Mouse (Mus musculus): ENCODE measurements around the gene Traf2. TPM values are rescaled to one million over a fixed set of nuclear protein-coding genes. Genes with fewer than 3 reads are reported as not detected.

Traf2 gene
- polyA plus RNA-seq (2014; fragmentation: Nextera tagmentation; extraction: Ambion mirVana), result 37.2 and 40.1 TPM in 2 replicates

DNA sequence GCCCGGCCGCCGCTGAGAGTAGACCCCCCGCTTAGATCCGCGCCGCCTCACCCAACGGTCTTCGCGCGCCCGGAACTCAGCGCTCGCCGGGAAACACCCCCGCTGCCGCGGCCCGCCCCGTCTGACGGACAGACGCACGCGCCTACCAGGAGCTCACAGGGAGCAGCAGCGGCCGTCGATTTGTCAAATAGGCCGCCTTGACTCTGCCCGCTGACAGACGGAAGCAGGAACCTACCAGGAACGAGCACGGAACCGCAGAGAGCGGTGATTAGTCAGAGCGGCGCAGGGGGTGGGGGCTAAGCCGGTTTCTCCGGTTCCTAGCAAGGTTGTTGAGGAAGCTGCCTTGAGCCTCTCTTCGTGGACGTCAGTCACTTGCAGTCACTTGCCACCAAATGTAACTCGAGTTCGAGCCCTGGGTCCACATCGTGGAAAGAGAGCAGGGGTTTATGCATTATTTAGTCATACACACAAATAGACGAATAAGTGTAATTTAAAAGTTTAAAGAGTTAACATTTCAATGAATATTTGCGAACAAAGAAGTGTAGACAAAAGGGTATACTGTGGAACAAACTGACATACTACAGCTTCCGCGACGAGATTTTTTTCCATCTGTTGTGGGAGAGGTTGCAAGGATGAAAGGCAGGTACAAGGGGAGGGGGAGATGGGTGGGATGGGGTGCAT, at the start of gene Traf2:
TSS of gene Traf2 (minus strand) at position 130 of the 681 bp plus-strand sequence.
- Histone ChIP-seq H3K9ac (ENCODE audit: low read length) (peak within 1 kb of the TSS; percentile 83), H3K4me1 (replicated peaks; ENCODE audit: control insufficient read depth, insufficient read depth, low read length) (peaks cover 4% of the 10 kb centered on the region), H3K27me3 (ENCODE audit: control insufficient read depth, insufficient read depth, low read length) (no peaks in the 10 kb centered on the region), H3K36me3 (ENCODE audit: control insufficient read depth, insufficient read depth, low read length) (no peaks in the 10 kb centered on the region), H3K9me3 (ENCODE audit: control insufficient read depth, low read length) (no peaks in the 10 kb centered on the region), H3K4me3 (ENCODE audit: low read depth, low read length) (peak within 1 kb of the TSS; percentile 72), H3K27ac (ENCODE audit: low read depth, low read length) (0 out of 2 replicates have a peak within 1 kb of the TSS, but pooled peaks have one; percentile 18), H3K4me2 (ENCODE audit: low read depth, low read length, severe bottlenecking) (peak within 1 kb of the TSS; percentile 57)
- 2% methylated on average over 48 of the region's 48 CpGs for WGBS
- DNase-seq (ENCODE audit: low spot score) (peak; percentile 99), ATAC-seq (replicated peaks; ENCODE audit: low FRiP score) (peak; percentile 99)

DNA sequence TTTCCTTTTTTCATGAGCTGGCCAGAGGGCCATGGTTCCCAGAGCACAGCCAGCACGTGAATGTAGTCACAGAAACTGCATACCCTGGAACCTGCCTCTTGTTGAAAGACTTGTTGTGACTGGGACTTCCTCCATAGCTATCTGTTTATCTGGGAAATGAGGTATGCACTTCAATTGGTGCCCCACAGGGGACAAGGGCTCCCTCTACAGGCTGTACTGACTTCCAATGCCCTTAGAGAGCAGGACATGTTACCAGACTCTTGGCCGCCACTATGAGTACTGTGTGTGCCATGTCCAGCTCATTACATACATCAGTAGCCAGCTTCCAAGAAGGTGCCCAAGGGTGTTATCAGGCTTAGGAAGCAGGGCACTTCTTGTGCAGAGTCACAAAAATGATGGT, 45.1 kb upstream of the Traf2 start:
- 83% methylated on average over 2 of the region's 2 CpGs for WGBS
- no peak for DNase-seq (ENCODE audit: low spot score)
- Histone ChIP-seq H3K4me1 (replicated peaks; ENCODE audit: control insufficient read depth, insufficient read depth, low read length) (no peaks in the 10 kb centered on the region), H3K27me3 (ENCODE audit: control insufficient read depth, insufficient read depth, low read length) (no peaks in the 10 kb centered on the region), H3K9me3 (ENCODE audit: control insufficient read depth, low read length) (no peaks in the 10 kb centered on the region), H3K9ac (ENCODE audit: low read length) (no peak overlapping the region), H3K4me2 (ENCODE audit: low read depth, low read length, severe bottlenecking) (no peak overlapping the region), H3K4me3 (ENCODE audit: low read depth, low read length) (no peak overlapping the region), H3K27ac (ENCODE audit: low read depth, low read length) (no peak overlapping the region), H3K36me3 (ENCODE audit: control insufficient read depth, insufficient read depth, low read length) (peaks cover 18% of the 10 kb centered on the region)
- ATAC-seq (replicated peaks; ENCODE audit: low FRiP score), result no peak

DNA sequence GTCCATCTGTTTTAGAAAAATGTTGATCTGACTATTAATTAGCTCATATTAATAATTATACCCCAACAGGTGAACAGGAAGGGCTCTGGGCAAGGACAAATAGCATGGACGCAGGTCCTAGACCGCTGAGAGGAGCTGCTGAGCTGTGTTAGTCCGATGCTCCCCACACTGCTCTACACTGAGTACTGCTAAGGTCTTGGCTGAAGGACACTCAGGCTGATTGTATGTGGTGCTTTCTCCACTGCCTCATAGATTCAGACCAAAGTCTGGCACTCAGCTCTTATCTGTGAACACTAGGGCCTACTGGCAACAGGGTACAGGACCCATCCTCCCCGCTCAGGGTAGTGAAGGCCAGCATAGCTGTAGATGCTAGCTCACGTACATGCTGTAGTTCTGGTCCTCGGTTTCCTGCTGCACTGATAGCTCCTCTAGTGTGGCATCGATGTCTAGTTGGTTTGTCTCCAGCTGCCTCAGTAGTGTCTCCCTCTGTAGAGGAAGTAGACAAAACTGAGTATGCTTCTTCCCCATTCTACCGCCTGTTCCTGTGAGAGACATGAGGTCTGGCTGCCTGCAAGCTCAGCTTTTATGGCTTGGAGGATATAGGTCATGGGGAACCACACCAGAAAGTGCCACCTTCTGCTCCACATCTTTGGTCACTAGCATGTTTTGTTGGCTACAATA, 41.6 kb upstream of the Traf2 start:
- Histone ChIP-seq H3K36me3 (ENCODE audit: control insufficient read depth, insufficient read depth, low read length) (peaks cover 10% of the 10 kb centered on the region), H3K4me2 (ENCODE audit: low read depth, low read length, severe bottlenecking) (no peak overlapping the region), H3K4me1 (replicated peaks; ENCODE audit: control insufficient read depth, insufficient read depth, low read length) (no peaks in the 10 kb centered on the region), H3K4me3 (ENCODE audit: low read depth, low read length) (no peak overlapping the region), H3K9me3 (ENCODE audit: control insufficient read depth, low read length) (no peaks in the 10 kb centered on the region), H3K27me3 (ENCODE audit: control insufficient read depth, insufficient read depth, low read length) (no peaks in the 10 kb centered on the region), H3K9ac (ENCODE audit: low read length) (no peak overlapping the region), H3K27ac (ENCODE audit: low read depth, low read length) (no peak overlapping the region)
- 93% methylated on average over 8 of the region's 8 CpGs for WGBS
- DNase-seq (ENCODE audit: low spot score) (no peak), ATAC-seq (replicated peaks; ENCODE audit: low FRiP score) (no peak)

DNA sequence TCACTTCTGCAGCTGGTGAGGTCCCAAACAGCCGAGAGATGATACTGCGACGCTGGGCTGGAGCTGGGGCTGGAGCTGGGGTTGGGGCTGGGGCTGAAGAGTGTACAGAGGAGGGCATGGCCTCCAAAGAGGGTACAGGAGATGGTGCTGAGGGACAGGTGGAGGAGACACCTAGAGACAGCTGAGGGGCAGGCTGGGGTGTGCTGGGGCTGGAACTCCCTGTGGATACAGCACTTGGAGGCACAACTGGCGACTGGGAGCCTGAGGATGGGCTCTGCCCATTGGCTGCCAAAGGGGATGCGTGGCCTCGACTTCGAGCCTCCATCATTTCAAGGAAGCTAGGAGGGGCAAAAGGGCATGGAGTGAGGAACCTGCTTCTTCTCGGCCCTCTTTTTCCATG, 40.5 kb upstream of the Traf2 start:
- H3K27ac ChIP-seq (ENCODE audit: low read depth, low read length), result no peak overlapping the region
- ATAC-seq (replicated peaks; ENCODE audit: low FRiP score) (no peak), DNase-seq (ENCODE audit: low spot score) (no peak)
- H3K4me2 ChIP-seq (ENCODE audit: low read depth, low read length, severe bottlenecking), result no peak overlapping the region
- H3K4me1 ChIP-seq (replicated peaks; ENCODE audit: control insufficient read depth, insufficient read depth, low read length), result no peaks in the 10 kb centered on the region
- H3K36me3 ChIP-seq (ENCODE audit: control insufficient read depth, insufficient read depth, low read length), result peaks cover 4% of the 10 kb centered on the region
- H3K9me3 ChIP-seq (ENCODE audit: control insufficient read depth, low read length), result no peaks in the 10 kb centered on the region
- H3K9ac ChIP-seq (ENCODE audit: low read length), result no peak overlapping the region
- no peaks in the 10 kb centered on the region for H3K27me3 ChIP-seq (ENCODE audit: control insufficient read depth, insufficient read depth, low read length)
- H3K4me3 ChIP-seq (ENCODE audit: low read depth, low read length), result no peak overlapping the region
- WGBS, result 91% methylated on average over 8 of the region's 8 CpGs

DNA sequence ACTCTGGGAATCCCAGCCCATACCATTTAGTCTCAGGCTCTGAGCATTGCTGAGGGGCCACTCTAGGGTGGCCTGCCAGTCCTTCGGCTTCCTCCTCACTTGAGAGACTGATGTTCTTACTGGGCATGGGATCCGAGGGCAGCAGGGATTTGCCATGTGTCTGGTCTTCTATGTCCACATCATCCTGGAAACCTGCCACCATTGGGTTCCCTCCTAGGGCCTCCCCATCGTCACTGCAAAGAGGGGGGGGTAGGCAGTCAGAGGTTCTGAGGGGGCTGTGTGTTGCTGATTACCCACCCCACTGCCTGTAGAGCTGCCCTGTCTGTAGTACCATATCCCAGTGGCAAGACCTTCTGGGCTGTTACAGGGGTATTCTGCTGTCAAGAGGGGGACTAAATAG, 38.9 kb upstream of the Traf2 start:
- ATAC-seq (replicated peaks; ENCODE audit: low FRiP score), result no peak
- H3K27me3 ChIP-seq (ENCODE audit: control insufficient read depth, insufficient read depth, low read length), result peaks cover 8% of the 10 kb centered on the region
- no peak overlapping the region for H3K9ac ChIP-seq (ENCODE audit: low read length)
- H3K4me1 ChIP-seq (replicated peaks; ENCODE audit: control insufficient read depth, insufficient read depth, low read length), result peaks cover 4% of the 10 kb centered on the region; the same call in 1 of the 2 replicates
- H3K4me3 ChIP-seq (ENCODE audit: low read depth, low read length), result no peak overlapping the region
- H3K27ac ChIP-seq (ENCODE audit: low read depth, low read length), result no peak overlapping the region
- no peak overlapping the region for H3K4me2 ChIP-seq (ENCODE audit: low read depth, low read length, severe bottlenecking)
- peaks cover 2% of the 10 kb centered on the region; the same call in 1 of the 2 replicates for H3K36me3 ChIP-seq (ENCODE audit: control insufficient read depth, insufficient read depth, low read length)
- WGBS, result 90% methylated on average over 3 of the region's 3 CpGs
- no peak for DNase-seq (ENCODE audit: low spot score)
- H3K9me3 ChIP-seq (ENCODE audit: control insufficient read depth, low read length), result no peaks in the 10 kb centered on the region

DNA sequence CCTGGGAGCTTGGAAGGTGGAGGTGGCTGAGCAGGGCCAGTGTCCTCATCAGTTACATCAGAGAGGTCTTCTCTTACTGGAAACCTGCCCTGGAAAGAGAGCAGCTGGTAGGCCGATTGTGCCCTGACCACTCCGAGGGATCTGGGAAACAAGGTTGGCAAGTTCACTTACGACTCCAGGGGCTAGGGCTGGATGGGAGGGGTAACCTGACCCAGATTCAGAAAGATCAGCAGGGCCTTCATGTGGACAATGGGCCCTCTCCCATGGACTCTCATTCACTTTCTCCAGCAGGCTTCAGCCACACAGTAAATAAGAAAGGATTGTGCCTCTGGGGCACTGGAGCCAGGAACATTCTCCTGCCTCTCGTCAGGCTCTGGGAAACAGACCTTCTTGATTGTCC, 38.1 kb upstream of the Traf2 start:
- no peak for ATAC-seq (replicated peaks; ENCODE audit: low FRiP score)
- peaks cover 2% of the 10 kb centered on the region; the same call in 1 of the 2 replicates for H3K36me3 ChIP-seq (ENCODE audit: control insufficient read depth, insufficient read depth, low read length)
- peaks cover 4% of the 10 kb centered on the region; the same call in 1 of the 2 replicates for H3K4me1 ChIP-seq (replicated peaks; ENCODE audit: control insufficient read depth, insufficient read depth, low read length)
- H3K4me2 ChIP-seq (ENCODE audit: low read depth, low read length, severe bottlenecking), result no peak overlapping the region
- WGBS, result 82% methylated on average over 4 of the region's 4 CpGs
- no peaks in the 10 kb centered on the region for H3K9me3 ChIP-seq (ENCODE audit: control insufficient read depth, low read length)
- DNase-seq (ENCODE audit: low spot score), result no peak
- no peak overlapping the region for H3K4me3 ChIP-seq (ENCODE audit: low read depth, low read length)
- H3K27ac ChIP-seq (ENCODE audit: low read depth, low read length), result no peak overlapping the region
- no peak overlapping the region for H3K9ac ChIP-seq (ENCODE audit: low read length)
- H3K27me3 ChIP-seq (ENCODE audit: control insufficient read depth, insufficient read depth, low read length), result peaks cover 16% of the 10 kb centered on the region

DNA sequence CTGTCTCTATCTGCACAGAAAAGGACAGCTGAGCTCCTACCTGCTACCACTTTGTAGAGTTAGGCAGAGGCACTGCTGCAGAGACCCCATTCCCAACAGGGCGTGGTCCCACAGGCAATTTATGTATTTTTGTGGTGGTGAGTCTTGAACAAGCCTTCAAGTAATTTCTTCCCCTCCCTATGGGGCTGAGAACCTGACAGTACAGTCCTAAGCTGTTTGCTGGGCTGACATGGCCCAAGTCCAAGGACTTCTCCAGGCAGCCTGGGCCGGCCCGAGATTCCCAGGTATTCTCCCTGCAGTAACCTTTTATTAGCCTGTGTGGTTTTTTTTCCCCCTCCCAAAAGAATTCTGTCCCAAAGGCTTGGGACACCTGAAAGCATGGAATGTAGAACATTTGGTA, 37.4 kb upstream of the Traf2 start:
- Histone ChIP-seq H3K4me1 (replicated peaks; ENCODE audit: control insufficient read depth, insufficient read depth, low read length) (peaks cover 8% of the 10 kb centered on the region; the same call in 1 of the 2 replicates), H3K36me3 (ENCODE audit: control insufficient read depth, insufficient read depth, low read length) (peaks cover 2% of the 10 kb centered on the region; the same call in 1 of the 2 replicates), H3K4me2 (ENCODE audit: low read depth, low read length, severe bottlenecking) (no peak overlapping the region), H3K27ac (ENCODE audit: low read depth, low read length) (no peak overlapping the region), H3K9ac (ENCODE audit: low read length) (no peak overlapping the region), H3K4me3 (ENCODE audit: low read depth, low read length) (no peak overlapping the region), H3K27me3 (ENCODE audit: control insufficient read depth, insufficient read depth, low read length) (peaks cover 23% of the 10 kb centered on the region), H3K9me3 (ENCODE audit: control insufficient read depth, low read length) (no peaks in the 10 kb centered on the region)
- DNase-seq (ENCODE audit: low spot score) (no peak), ATAC-seq (replicated peaks; ENCODE audit: low FRiP score) (no peak)
- WGBS, result 98% methylated on average over 3 of the region's 3 CpGs

DNA sequence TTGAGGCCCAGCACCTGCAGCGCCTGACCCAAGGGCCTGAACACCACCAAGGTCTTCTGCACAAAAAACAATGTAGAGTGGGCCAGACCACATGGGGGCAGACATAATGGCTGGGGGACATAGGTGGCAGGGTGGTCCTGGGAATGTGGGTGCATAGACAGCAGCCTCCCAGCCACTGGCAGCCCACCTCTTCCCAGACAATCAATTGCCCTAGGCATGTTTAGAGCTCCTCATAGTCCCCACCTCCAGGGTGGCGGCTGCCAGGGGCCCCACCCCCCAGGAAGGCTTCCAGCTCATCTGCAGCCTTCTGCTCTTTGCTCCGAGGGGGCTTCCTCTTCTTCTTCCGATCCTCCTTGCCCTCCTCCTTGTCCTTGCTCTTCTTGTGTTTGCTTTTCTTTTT, 36.8 kb upstream of the Traf2 start:
- Histone ChIP-seq H3K9ac (ENCODE audit: low read length) (no peak overlapping the region), H3K27ac (ENCODE audit: low read depth, low read length) (no peak overlapping the region), H3K36me3 (ENCODE audit: control insufficient read depth, insufficient read depth, low read length) (peaks cover 2% of the 10 kb centered on the region; the same call in 1 of the 2 replicates), H3K4me2 (ENCODE audit: low read depth, low read length, severe bottlenecking) (no peak overlapping the region), H3K4me3 (ENCODE audit: low read depth, low read length) (no peak overlapping the region), H3K9me3 (ENCODE audit: control insufficient read depth, low read length) (no peaks in the 10 kb centered on the region), H3K27me3 (ENCODE audit: control insufficient read depth, insufficient read depth, low read length) (peaks cover 29% of the 10 kb centered on the region), H3K4me1 (replicated peaks; ENCODE audit: control insufficient read depth, insufficient read depth, low read length) (peaks cover 8% of the 10 kb centered on the region; the same call in 1 of the 2 replicates)
- DNase-seq (ENCODE audit: low spot score) (no peak), ATAC-seq (replicated peaks; ENCODE audit: low FRiP score) (no peak)
- WGBS, result 71% methylated on average over 4 of the region's 4 CpGs

All from forebrain, embryonic 11.5 days (tissue).